Mouse (Mus musculus) c-Kit-positive CD71-positive TER-119-positive erythroid progenitor cells, embryonic 14.5 days (primary cell): ENCODE data around the gene Chmp3.

Source experiments
- DNase-seq: peaks from one replicate; pipeline ENCODE4 v3.0.0-alpha.2; 2013; ENCODE audit warnings: low spot score

Gene Chmp3

GRCm38 (mm10) chr6:71609968-71610367 lies 66.4 kb downstream of the Chmp3 start:
- DNase-seq = peak; percentile 53

GRCm38 (mm10) chr6:71613225-71613624 lies 69.6 kb downstream of the Chmp3 start:
- DNase-seq = no peak

DNA sequence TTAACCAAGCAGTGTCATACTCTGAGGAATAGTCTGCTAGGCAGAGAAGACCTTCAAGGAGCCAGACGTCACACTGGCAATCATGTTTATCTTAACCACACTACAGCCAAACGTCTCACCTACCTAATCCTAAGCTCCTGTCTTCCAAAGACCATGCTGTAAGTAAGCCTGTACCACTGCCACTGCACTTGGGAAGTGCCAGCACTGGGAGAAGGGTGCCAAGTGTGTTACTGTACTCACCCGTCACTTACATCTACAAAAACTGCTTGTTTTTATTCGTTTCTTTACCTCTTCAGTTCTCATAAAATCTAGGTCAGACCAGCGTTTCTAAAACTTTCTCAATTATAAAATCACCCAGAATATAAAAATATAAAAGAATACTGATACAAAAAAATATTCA lies 73.4 kb downstream of the Chmp3 start:
- no peak for DNase-seq

GRCm38 (mm10) chr6:71621551-71621950 lies 78.0 kb downstream of the Chmp3 start:
- DNase-seq = no peak

DNA sequence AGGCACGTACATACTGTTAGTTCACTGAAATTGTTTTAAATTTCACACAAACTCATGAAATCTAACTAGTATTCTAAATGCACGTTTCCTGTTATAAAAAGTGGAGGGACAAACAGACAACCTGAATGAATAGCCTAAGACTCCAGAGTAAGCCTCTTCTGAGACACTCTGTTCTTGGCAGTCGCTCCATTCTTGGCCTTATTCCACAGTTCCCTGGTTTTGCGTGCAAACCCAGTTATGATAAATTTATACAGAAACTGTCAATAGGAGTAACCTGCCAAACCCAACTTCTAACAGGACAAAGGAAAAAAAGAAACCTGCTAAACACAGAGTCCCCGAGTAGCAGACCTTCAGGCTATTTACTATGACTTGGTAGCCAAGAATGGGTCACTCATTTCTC lies 78.4 kb downstream of the Chmp3 start:
- no peak for DNase-seq

DNA sequence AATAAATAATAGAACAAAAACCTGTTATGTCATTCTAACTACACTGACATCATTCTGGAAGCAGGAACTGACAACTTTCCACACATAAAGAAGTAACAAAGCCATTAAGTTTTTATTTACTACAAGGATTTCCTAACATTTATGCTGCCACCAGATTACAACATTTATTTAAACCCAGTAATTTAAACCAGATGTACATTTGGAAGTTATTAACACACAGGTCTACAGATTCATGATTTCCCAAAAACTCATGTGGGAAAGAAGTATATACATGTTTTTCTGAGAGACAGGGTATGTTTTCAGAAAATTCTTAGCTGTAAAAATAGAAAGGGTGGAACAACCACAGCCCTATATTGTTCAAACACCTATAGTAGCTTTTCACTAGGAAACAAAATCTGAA lies 81.1 kb downstream of the Chmp3 start:
- no peak for DNase-seq

DNA sequence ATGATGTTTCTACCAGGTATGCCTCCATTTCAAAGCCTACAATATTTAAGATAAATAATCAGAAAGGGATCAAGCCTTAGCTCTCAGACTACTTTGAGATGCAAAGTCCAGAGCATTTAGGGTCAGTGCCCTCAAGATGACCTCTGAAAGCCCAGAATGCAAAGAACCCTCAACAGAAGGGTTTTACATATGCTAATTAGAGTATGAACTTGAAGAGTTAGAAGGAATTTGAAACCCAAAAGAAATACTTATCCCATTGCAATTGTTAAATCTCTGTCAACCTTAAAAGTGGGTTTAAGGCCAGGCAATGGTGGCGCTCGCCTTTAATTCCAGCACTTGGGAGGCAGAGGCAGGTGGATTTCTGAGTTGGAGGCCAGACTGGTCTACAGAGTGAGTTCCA lies 82.4 kb downstream of the Chmp3 start:
- no peak for DNase-seq

DNA sequence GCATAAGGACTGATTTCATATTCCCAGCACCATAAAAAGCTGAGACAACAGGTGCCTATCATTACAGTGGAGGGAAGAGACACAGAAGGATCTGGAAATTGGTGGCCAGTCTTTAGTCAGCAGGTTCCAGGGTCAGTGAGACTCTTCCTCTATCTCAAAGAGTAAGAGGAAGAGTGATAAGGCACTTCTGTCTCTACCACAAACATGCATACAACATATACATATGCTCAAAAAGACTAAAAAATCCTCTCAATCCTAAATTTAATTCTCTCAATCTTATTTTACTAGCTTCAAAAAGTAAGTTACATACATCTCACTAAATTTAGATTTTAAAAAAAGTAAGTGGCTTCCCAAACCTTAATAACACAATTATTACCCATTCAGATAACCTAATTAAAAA lies 83.7 kb downstream of the Chmp3 start:
- DNase-seq = no peak

DNA sequence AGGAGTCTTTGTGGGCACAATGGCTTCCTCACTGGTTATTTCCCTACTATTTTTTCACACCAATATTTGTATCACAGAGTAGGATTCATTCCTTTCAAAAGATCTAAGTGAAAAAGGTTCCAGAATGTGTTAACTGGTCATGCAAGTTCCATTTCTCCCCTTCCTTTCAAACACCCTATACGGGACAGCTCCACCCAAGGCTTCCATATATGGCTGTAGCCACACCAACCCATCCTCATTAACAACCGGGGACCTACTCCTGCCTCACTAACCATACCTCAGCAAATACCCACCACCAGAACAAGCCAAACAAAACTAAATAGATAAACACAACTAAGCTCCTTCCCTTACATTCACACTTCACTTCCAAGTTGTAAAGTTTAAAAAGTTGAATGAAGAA lies 87.6 kb downstream of the Chmp3 start:
- no peak for DNase-seq

GRCm38 (mm10) chr6:71631706-71632461 lies 88.3 kb downstream of the Chmp3 start:
- DNase-seq = no peak
